Mouse (Mus musculus) CH12.LX (cell line): ENCODE data around the gene Tiam1. TPM values are rescaled to one million over a fixed set of nuclear protein-coding genes. Genes with fewer than 3 reads are reported as not detected.

ENCODE experiments used
- DNase-seq: peaks from one replicate; pipeline ENCODE4 v3.0.0-alpha.2; 2013; ENCODE audit errors: extremely low read depth
- H3K27ac ChIP-seq: 2 replicates; pipeline ENCODE4 v1.5.1; 2012; ENCODE audit warnings: low read depth, mild to moderate bottlenecking, control low read depth, moderate library complexity; ENCODE audit not compliant: insufficient read depth
- H3K27me3 ChIP-seq: replicated peaks from 2 replicates; pipeline ENCODE3; 2012; ENCODE audit warnings: inconsistent platforms
- H3K36me3 ChIP-seq, 2 experiments: replicated peaks in 1 of 2; 2 replicates each; pipeline versions ENCODE3 to v1.6.1; 2012; ENCODE audit warnings: inconsistent platforms in 1 of 2, low read length in 1 of 2, mild to moderate bottlenecking in 1 of 2, mixed read lengths in 1 of 2, moderate library complexity in 1 of 2; ENCODE audit not compliant: control insufficient read depth in 1 of 2, insufficient read depth in 1 of 2
- H3K4me1 ChIP-seq, 2 experiments: 2 replicates each; pipeline ENCODE4 v1.6.1; 2012; ENCODE audit warnings: inconsistent platforms in 1 of 2, moderate library complexity in 1 of 2; ENCODE audit not compliant: insufficient read depth in 2 of 2, control insufficient read depth in 1 of 2
- H3K4me2 ChIP-seq: 2 replicates; pipeline ENCODE4 v1.6.1; 2012; ENCODE audit warnings: low read depth, mild to moderate bottlenecking, control low read depth; ENCODE audit not compliant: poor library complexity, insufficient read depth, severe bottlenecking
- H3K4me3 ChIP-seq, 3 experiments: fragments of 150-350 bp in 1 of 3; sonication (generic) in 1 of 3; replicated peaks in 1 of 3; 2 replicates each; pipeline versions ENCODE3 to v1.5.1; 2011 to 2012; ENCODE audit warnings: low read depth in 2 of 3, low read length in 2 of 3, mild to moderate bottlenecking in 2 of 3, moderate library complexity in 2 of 3, control low read depth in 1 of 3, improper control_type of control experiment in 1 of 3, inconsistent platforms in 1 of 3, mixed read lengths in 1 of 3; ENCODE audit not compliant: poor library complexity in 1 of 3
- H3K79me2 ChIP-seq: replicated peaks from 2 replicates; pipeline ENCODE4 v1.6.1; 2012; ENCODE audit warnings: mild to moderate bottlenecking, moderate library complexity; ENCODE audit not compliant: control insufficient read depth, poor library complexity, insufficient read depth, severe bottlenecking; ENCODE audit errors: extremely low read depth
- H3K9ac ChIP-seq: 2 replicates; pipeline ENCODE4 v1.6.1; 2012; ENCODE audit warnings: low read depth, mild to moderate bottlenecking, control low read depth, moderate library complexity; ENCODE audit not compliant: insufficient read depth
- H3K9me3 ChIP-seq: replicated peaks from 2 replicates; pipeline ENCODE3; 2012; ENCODE audit warnings: low read length, inconsistent platforms, mixed read lengths
- CHD2 ChIP-seq: IDR thresholded peaks from 2 replicates; pipeline ENCODE4 v1.6.1; 2011; ENCODE audit warnings: low read length, improper control_type of control experiment
- CTCF ChIP-seq, 2 experiments: IDR thresholded peaks in 1 of 2; conservative IDR thresholded peaks in 1 of 2; 2 replicates each; pipeline ENCODE4 v1.5.1; 2011 to 2012; ENCODE audit warnings: low read depth in 2 of 2, low read length in 2 of 2, improper control_type of control experiment in 1 of 2, inconsistent platforms in 1 of 2, mild to moderate bottlenecking in 1 of 2, moderate library complexity in 1 of 2
- E2F4 ChIP-seq: IDR thresholded peaks from 2 replicates; pipeline ENCODE4 v1.6.1; 2011; ENCODE audit warnings: low read depth, low read length, improper control_type of control experiment; ENCODE audit not compliant: insufficient replicate concordance
- ELF1 ChIP-seq: IDR thresholded peaks from 2 replicates; pipeline ENCODE4 v1.6.1; 2014; ENCODE audit warnings: low read depth, mild to moderate bottlenecking, inconsistent platforms, low read length, improper control_type of control experiment
- EP300 ChIP-seq: IDR thresholded peaks from 2 replicates; pipeline ENCODE4 v1.6.1; 2011; ENCODE audit warnings: low read length, improper control_type of control experiment
- ETS1 ChIP-seq: conservative IDR thresholded peaks from 2 replicates; pipeline ENCODE4 v1.6.1; 2012; ENCODE audit warnings: low read depth, mild to moderate bottlenecking, inconsistent platforms, low read length, improper control_type of control experiment, moderate library complexity
- HCFC1 ChIP-seq: IDR thresholded peaks from 2 replicates; pipeline ENCODE4 v1.6.1; 2012; ENCODE audit warnings: low read depth, mild to moderate bottlenecking, inconsistent platforms, low read length, improper control_type of control experiment
- IRF4 ChIP-seq: IDR thresholded peaks from 2 replicates; pipeline ENCODE4 v1.6.1; 2014; ENCODE audit warnings: low read depth, mild to moderate bottlenecking, inconsistent platforms, low read length, improper control_type of control experiment
- MAFK ChIP-seq: IDR thresholded peaks from 2 replicates; pipeline ENCODE4 v1.6.1; 2011; ENCODE audit warnings: low read length, improper control_type of control experiment; ENCODE audit not compliant: insufficient replicate concordance
- MAZ ChIP-seq: IDR thresholded peaks from 2 replicates; pipeline ENCODE4 v1.6.1; 2012; ENCODE audit warnings: low read depth, mild to moderate bottlenecking, inconsistent platforms, low read length, improper control_type of control experiment, moderate library complexity
- MXI1 ChIP-seq: IDR thresholded peaks from 2 replicates; pipeline ENCODE4 v1.6.1; 2011; ENCODE audit warnings: mild to moderate bottlenecking, low read depth, low read length, improper control_type of control experiment
- MYC ChIP-seq: IDR thresholded peaks from 2 replicates; pipeline ENCODE4 v1.6.1; 2011; ENCODE audit warnings: low read depth, mild to moderate bottlenecking, improper control_type of control experiment, low read length
- PAX5 ChIP-seq: IDR thresholded peaks from 2 replicates; pipeline ENCODE4 v1.6.1; 2012; ENCODE audit warnings: low read length, inconsistent platforms, mixed read lengths
- POLR2AphosphoS2 ChIP-seq: IDR thresholded peaks from 2 replicates; pipeline ENCODE4 v1.6.1; 2011; ENCODE audit warnings: low read depth, low read length, improper control_type of control experiment
- RAD21 ChIP-seq: IDR thresholded peaks from 2 replicates; pipeline ENCODE4 v1.6.1; 2011; ENCODE audit warnings: low read depth, mild to moderate bottlenecking, low read length, improper control_type of control experiment, moderate library complexity
- RCOR1 ChIP-seq: conservative IDR thresholded peaks from 2 replicates; pipeline ENCODE4 v1.6.1; 2012; ENCODE audit warnings: low read depth, mild to moderate bottlenecking, inconsistent platforms, low read length, improper control_type of control experiment
- SIN3A ChIP-seq: IDR thresholded peaks from 2 replicates; pipeline ENCODE4 v1.6.1; 2012; ENCODE audit warnings: low read length, improper control_type of control experiment, inconsistent platforms
- TBP ChIP-seq: conservative IDR thresholded peaks from 2 replicates; pipeline ENCODE4 v1.6.1; 2011; ENCODE audit warnings: low read depth, low read length, improper control_type of control experiment
- UBTF ChIP-seq: IDR thresholded peaks from 2 replicates; pipeline ENCODE4 v1.6.1; 2012; ENCODE audit warnings: low read depth, mild to moderate bottlenecking, inconsistent platforms, low read length, improper control_type of control experiment, moderate library complexity
- USF2 ChIP-seq: conservative IDR thresholded peaks from 2 replicates; pipeline ENCODE4 v1.6.1; 2011; ENCODE audit warnings: low read depth, low read length, improper control_type of control experiment
- ZC3H11A ChIP-seq: IDR thresholded peaks from 2 replicates; pipeline ENCODE4 v1.6.1; 2012; ENCODE audit warnings: low read depth, mild to moderate bottlenecking, inconsistent platforms, low read length, improper control_type of control experiment
- ZMIZ1 ChIP-seq: IDR thresholded peaks from 2 replicates; pipeline ENCODE4 v1.6.1; 2012; ENCODE audit warnings: low read depth, mild to moderate bottlenecking, inconsistent platforms, low read length, improper control_type of control experiment
- dilution Hi-C: fragments of 300-500 bp; cut with MboI; formaldehyde crosslinking; loops from 2 replicates; pipeline ENCODE4 v1.14.3; 2020; ENCODE audit warnings: low sequenced_read_pairs; ENCODE audit not compliant: extremely low pct_unique_long_range_greater_than_20kb, extremely low pct_ligation_motif_present
- in situ Hi-C: fragments of 300-500 bp; cut with MboI; formaldehyde crosslinking; loops from 3 replicates; pipeline ENCODE4 v1.14.3; 2019; ENCODE audit warnings: low sequenced_read_pairs, low pct_ligation_motif_present, low pct_unique_long_range_greater_than_20kb, mixed read lengths
- polyA plus RNA-seq: library from polyadenylated mRNA; unstranded; fragments of >175 nt; gene quantifications from 2 replicates; pipeline ENCODE4 v1.2.1, GENCODE M21; 2012; ENCODE audit warnings: low read depth; ENCODE audit not compliant: insufficient read length
- total RNA-seq, 2 experiments: library from RNA; depleted of rRNA; stranded (reverse); fragments of 300-350 nt in 1 of 2; fragments of >200 nt in 1 of 2; gene quantifications; 2 replicates each; pipeline ENCODE4 v1.2.3; 2012 to 2014

Tiam1 gene
- total and polyA plus RNA-seq, 3 experiments, result 0.03 to 0.40 (median 0.04) TPM

GRCm38 (mm10) chr16:89796566-89796965 lies 347.0 kb downstream of the Tiam1 start:
- H3K4me1 ChIP-seq, result no peaks in the 10 kb centered on the region
- no peak overlapping the region for H3K4me2 ChIP-seq
- no peak overlapping the region for H3K27ac ChIP-seq
- H3K4me3 ChIP-seq, result no peak overlapping the region
- no peaks in the 10 kb centered on the region for H3K79me2 ChIP-seq
- H3K27me3 ChIP-seq, result no peaks in the 10 kb centered on the region
- peaks cover 42% of the 10 kb centered on the region for H3K9me3 ChIP-seq
- dilution Hi-C loops (no loop called here), in situ Hi-C loops (no loop called here)
- TF ChIP-seq RCOR1, result no peak
- peak; percentile 30 to 38; a peak in 2 of 4 replicates for TF ChIP-seq CTCF (conservative IDR thresholded peaks at IDR 0.05 in 1 of 2, IDR thresholded peaks at IDR 0.05 in 1 of 2; ENCODE audit: low read depth in 2 of 2, low read length in 2 of 2)
- H3K9ac ChIP-seq, result no peak overlapping the region
- no peaks in the 10 kb centered on the region for H3K36me3 ChIP-seq
- DNase-seq, result peak; percentile 14

DNA sequence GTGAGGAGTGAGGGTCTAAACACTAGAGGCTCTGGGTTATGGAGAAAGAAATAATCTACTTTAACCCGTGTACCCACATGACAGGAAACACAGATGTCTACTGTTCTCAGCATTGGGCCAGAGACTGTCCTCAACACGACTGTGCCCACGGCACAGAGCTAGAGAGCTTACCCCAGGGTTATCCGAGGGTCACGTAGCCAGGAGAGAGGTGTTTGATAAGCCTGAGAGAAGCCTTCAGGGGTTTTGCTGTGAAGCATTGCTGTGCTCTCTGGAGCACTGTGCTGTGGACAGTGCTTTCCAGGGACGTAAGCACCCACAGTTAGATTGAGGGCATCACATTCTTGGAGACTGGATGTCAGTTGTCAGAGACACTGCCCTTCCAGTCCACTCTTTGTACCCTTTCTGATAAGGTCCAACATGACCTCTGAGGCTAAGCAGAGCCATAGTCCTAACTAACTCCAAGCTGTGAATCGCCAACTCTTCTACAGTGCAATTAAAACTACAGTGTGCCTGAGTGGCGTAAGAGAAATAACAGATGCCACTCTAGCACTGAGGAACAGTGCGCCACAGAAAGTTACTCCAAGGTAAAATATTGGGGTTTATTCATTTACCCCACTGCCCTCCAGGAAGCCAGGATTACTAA lies 353.7 kb downstream of the Tiam1 start:
- TF ChIP-seq UBTF (no peak), MXI1 (no peak), MAZ (no peak)
- no peak for DNase-seq
- Histone ChIP-seq H3K4me1 (no peaks in the 10 kb centered on the region), H3K4me2 (no peak overlapping the region), H3K79me2 (no peaks in the 10 kb centered on the region), H3K36me3 (no peaks in the 10 kb centered on the region), H3K4me3 (no peak overlapping the region), H3K27ac (no peak overlapping the region), H3K27me3 (no peaks in the 10 kb centered on the region), H3K9me3 (peaks cover 49% of the 10 kb centered on the region), H3K9ac (no peak overlapping the region)
- dilution Hi-C loops (no loop called here), in situ Hi-C loops (no loop called here)

DNA sequence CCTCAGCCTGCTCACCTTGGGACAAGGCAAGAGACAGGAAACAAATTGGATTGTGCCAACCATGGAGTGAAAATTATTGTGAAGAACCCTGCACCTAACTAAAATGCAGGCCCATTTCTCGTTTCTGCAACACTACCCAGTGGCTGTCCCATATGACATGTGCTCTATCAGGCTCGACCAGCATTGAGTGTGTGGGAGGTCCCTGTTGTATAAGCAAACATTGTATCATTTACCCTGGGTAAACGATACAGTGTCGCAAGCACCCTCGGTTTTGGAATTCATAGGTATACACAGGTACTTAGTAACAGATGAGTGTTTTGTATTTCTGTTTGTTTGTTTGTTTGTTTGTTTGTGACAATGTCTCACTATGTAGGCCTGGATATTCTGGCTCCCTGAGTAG lies 357.8 kb downstream of the Tiam1 start:
- no peaks in the 10 kb centered on the region for H3K36me3 ChIP-seq
- in situ Hi-C loops (no loop called here), dilution Hi-C loops (no loop called here)
- no peak overlapping the region for H3K27ac ChIP-seq
- H3K9ac ChIP-seq, result no peak overlapping the region
- H3K4me1 ChIP-seq, result no peaks in the 10 kb centered on the region
- H3K9me3 ChIP-seq, result peaks cover 57% of the 10 kb centered on the region
- no peak for TF ChIP-seq POLR2AphosphoS2
- TF ChIP-seq IRF4, result no peak
- TF ChIP-seq ZMIZ1, result no peak
- no peak for TF ChIP-seq USF2
- no peak for TF ChIP-seq MYC
- no peak for TF ChIP-seq CHD2
- no peak for TF ChIP-seq EP300
- no peak for TF ChIP-seq MAZ
- TF ChIP-seq ETS1, result no peak
- no peak for TF ChIP-seq PAX5
- no peak for TF ChIP-seq MAFK
- TF ChIP-seq RAD21, result no peak
- no peak for TF ChIP-seq TBP
- TF ChIP-seq HCFC1, result no peak
- no peak for TF ChIP-seq ZC3H11A
- TF ChIP-seq UBTF, result no peak
- TF ChIP-seq SIN3A, result no peak
- no peak for TF ChIP-seq E2F4
- TF ChIP-seq ELF1, result no peak
- no peak overlapping the region for H3K4me3 ChIP-seq
- H3K4me2 ChIP-seq, result no peak overlapping the region
- H3K27me3 ChIP-seq, result no peaks in the 10 kb centered on the region
- H3K79me2 ChIP-seq, result no peaks in the 10 kb centered on the region
- no peak for DNase-seq
